Mouse (Mus musculus) limb, embryonic 10.5 days (tissue): ENCODE measurements around the gene Dnah8. TPM values are rescaled to one million over a fixed set of nuclear protein-coding genes. Genes with fewer than 3 reads are reported as not detected.
A peak's percentile ranks its signal among the peaks of the same experiment; 100 is the strongest.

Experiments used
- DNase-seq: peaks from one replicate; pipeline ENCODE4 v3.0.0-alpha.2; 2017; ENCODE audit warnings: low spot score
- H3K27ac ChIP-seq: fragments of 300-500 bp; sonication (generic); 2 replicates; pipeline ENCODE4 v1.5.1; 2016; ENCODE audit warnings: mild to moderate bottlenecking
- H3K27me3 ChIP-seq: fragments of 300-500 bp; sonication (generic); 2 replicates; pipeline ENCODE4 v1.6.1; 2016; ENCODE audit warnings: low read depth, mild to moderate bottlenecking; ENCODE audit not compliant: poor library complexity, severe bottlenecking
- H3K36me3 ChIP-seq: fragments of 300-500 bp; sonication (generic); 2 replicates; pipeline ENCODE4 v1.6.1; 2016; ENCODE audit warnings: mild to moderate bottlenecking, moderate library complexity
- H3K4me1 ChIP-seq: fragments of 300-500 bp; sonication (generic); 2 replicates; pipeline ENCODE4 v1.6.1; 2016
- H3K4me3 ChIP-seq: fragments of 300-500 bp; sonication (generic); 2 replicates; pipeline ENCODE4 v1.5.1; 2016; ENCODE audit warnings: mild to moderate bottlenecking, moderate library complexity
- H3K9me3 ChIP-seq: fragments of 300-500 bp; sonication (generic); replicated peaks from 2 replicates; pipeline ENCODE4 v1.6.1; 2016; ENCODE audit warnings: mild to moderate bottlenecking
- WGBS: fragments of 180-500 bp; shearing (Covaris S2); methylation state at CpG from one replicate; pipeline ENCODE4 v1.1.7; 2016; 5-methylcytosine and 5-hydroxymethylcytosine counted together
- polyA plus RNA-seq: library from polyadenylated mRNA; unstranded; fragments of >200 nt; fragmentation: Nextera tagmentation; extraction: Ambion mirVana; gene quantifications from 2 replicates; pipeline ENCODE4 v1.2.1, GENCODE M21; 2016

The Dnah8 gene
- polyA plus RNA-seq, 1 experiment from 2014 or later, result 0.51 TPM

GRCm38 (mm10) chr17:30858586-30859259 is 234.6 kb downstream of the Dnah8 start:
- 72% methylated on average over 11 of the region's 11 CpGs for WGBS
- no peak for DNase-seq
- no peaks in the 10 kb centered on the region for H3K9me3 ChIP-seq
- H3K27ac ChIP-seq, result no peak overlapping the region
- no peaks in the 10 kb centered on the region for H3K36me3 ChIP-seq
- H3K4me1 ChIP-seq, result peaks cover 23% of the 10 kb centered on the region
- no peak overlapping the region for H3K4me3 ChIP-seq
- no peaks in the 10 kb centered on the region for H3K27me3 ChIP-seq

GRCm38 (mm10) chr17:30859989-30860585 is 235.9 kb downstream of the Dnah8 start:
- WGBS, result 52% methylated on average over 10 of the region's 10 CpGs
- Histone ChIP-seq H3K9me3 (no peaks in the 10 kb centered on the region), H3K4me3 (no peak overlapping the region), H3K36me3 (no peaks in the 10 kb centered on the region), H3K27me3 (no peaks in the 10 kb centered on the region), H3K27ac (no peak overlapping the region), H3K4me1 (peaks cover 23% of the 10 kb centered on the region)
- no peak for DNase-seq

- peaks cover 23% of the 10 kb centered on the region for H3K4me1 ChIP-seq
- H3K27ac ChIP-seq, result peak overlapping the region; percentile 53; the same call in 1 of the 2 replicates
- no peaks in the 10 kb centered on the region for H3K9me3 ChIP-seq
- no peaks in the 10 kb centered on the region for H3K27me3 ChIP-seq
- no peak overlapping the region for H3K4me3 ChIP-seq
- WGBS, result 77% methylated on average over 7 of the region's 7 CpGs
- DNase-seq, result no peak
- H3K36me3 ChIP-seq, result no peaks in the 10 kb centered on the region
Measured at GRCm38 (mm10) chr17:30860606-30861005, 236.5 kb downstream of the Dnah8 start.

- Histone ChIP-seq H3K27ac (no peak overlapping the region), H3K27me3 (no peaks in the 10 kb centered on the region), H3K4me3 (no peak overlapping the region), H3K9me3 (no peaks in the 10 kb centered on the region), H3K4me1 (peaks cover 7% of the 10 kb centered on the region), H3K36me3 (no peaks in the 10 kb centered on the region)
- no peak for DNase-seq
- WGBS, result 81% methylated on average over 8 of the region's 8 CpGs
Measured at GRCm38 (mm10) chr17:30866281-30866680, 242.1 kb downstream of the Dnah8 start.

DNA sequence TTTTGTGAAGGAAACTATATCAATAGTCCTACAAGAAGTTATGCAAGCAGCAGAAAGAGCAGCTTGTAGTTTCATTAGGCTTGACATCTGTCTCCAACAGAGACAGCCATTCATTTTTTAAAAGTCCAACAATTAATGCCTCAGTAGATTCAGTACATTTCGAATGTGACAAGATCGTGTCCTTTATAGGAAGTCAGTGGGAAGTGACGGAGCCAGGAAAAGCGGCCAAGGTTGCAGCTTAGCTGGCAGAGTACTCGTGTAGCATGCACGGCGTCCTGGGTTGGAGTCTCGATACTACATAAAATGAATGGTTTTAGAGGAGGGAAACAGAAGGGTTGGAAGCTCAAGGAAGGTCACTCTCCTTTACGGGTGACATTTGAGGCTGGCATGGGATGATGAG is 242.8 kb downstream of the Dnah8 start:
- no peak overlapping the region for H3K4me3 ChIP-seq
- H3K27ac ChIP-seq, result no peak overlapping the region
- no peaks in the 10 kb centered on the region for H3K36me3 ChIP-seq
- no peak for DNase-seq
- no peaks in the 10 kb centered on the region for H3K9me3 ChIP-seq
- 90% methylated on average over 9 of the region's 9 CpGs for WGBS
- peaks cover 2% of the 10 kb centered on the region for H3K4me1 ChIP-seq
- no peaks in the 10 kb centered on the region for H3K27me3 ChIP-seq

DNA sequence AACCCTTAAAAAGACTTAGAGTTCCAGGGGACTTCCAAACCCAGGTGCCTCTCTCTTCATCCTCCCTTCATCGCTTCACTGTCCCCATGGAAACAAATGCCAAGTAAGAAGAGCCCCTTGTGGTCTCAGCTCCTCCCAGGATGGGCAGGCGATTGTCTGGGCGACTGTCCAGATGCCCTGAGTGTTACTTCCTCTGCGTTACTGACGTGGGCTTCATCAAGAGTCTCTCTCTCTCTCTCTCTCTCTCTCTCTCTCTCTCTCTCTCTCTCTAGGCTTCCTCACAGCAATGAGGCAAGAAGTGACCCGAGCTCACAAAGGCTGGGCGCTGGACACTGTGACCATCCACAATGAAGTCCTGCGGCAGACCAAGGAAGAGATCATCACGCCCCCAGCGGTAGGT is 246.9 kb downstream of the Dnah8 start:
- 42% methylated on average over 10 of the region's 10 CpGs for WGBS
- DNase-seq, result no peak
- no peak overlapping the region for H3K27ac ChIP-seq

DNA sequence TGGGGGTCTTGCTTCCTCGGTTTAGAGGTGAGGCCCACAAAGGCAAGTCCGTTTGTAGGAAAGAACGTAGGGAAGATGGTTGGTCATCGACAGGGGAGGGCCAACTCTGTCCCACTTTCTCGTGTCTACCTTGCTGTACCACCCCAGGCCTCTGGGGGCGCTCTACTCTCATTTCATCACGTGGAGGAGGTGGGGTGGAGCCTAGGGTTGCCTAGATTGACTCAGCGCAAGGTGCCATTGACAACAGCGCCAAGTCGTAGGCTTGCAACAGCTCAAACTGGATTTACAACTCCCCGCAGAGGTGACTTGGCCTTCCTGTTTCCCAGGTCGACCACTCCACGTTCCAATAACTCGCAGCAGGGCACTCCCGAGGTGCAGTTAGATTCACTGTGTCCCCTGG is 250.1 kb downstream of the Dnah8 start:
- Histone ChIP-seq H3K27ac (no peak overlapping the region), H3K4me3 (0 out of 2 replicates have a peak overlapping the region, but pooled peaks have one; percentile 4)
- WGBS, result 53% methylated on average over 15 of the region's 15 CpGs

More for the DNA sequence above, 246.9 kb downstream of the Dnah8 start:
- Histone ChIP-seq H3K27me3 (no peaks in the 10 kb centered on the region), H3K36me3 (no peaks in the 10 kb centered on the region), H3K4me1 (no peaks in the 10 kb centered on the region), H3K4me3 (no peak overlapping the region), H3K9me3 (no peaks in the 10 kb centered on the region)

GRCm38 (mm10) chr17:30877456-30877855 is 253.3 kb downstream of the Dnah8 start:
- Histone ChIP-seq H3K36me3 (no peaks in the 10 kb centered on the region), H3K4me3 (no peak overlapping the region), H3K4me1 (peaks cover 3% of the 10 kb centered on the region; the same call in 1 of the 2 replicates), H3K27me3 (peaks cover 8% of the 10 kb centered on the region; the same call in 1 of the 2 replicates), H3K9me3 (no peaks in the 10 kb centered on the region), H3K27ac (no peak overlapping the region)
- no peak for DNase-seq
- WGBS, result 78% methylated on average over 7 of the region's 7 CpGs

More for the DNA sequence above, 250.1 kb downstream of the Dnah8 start:
- Histone ChIP-seq H3K9me3 (no peaks in the 10 kb centered on the region), H3K36me3 (no peaks in the 10 kb centered on the region), H3K4me1 (no peaks in the 10 kb centered on the region), H3K27me3 (no peaks in the 10 kb centered on the region)
- no peak for DNase-seq

DNA sequence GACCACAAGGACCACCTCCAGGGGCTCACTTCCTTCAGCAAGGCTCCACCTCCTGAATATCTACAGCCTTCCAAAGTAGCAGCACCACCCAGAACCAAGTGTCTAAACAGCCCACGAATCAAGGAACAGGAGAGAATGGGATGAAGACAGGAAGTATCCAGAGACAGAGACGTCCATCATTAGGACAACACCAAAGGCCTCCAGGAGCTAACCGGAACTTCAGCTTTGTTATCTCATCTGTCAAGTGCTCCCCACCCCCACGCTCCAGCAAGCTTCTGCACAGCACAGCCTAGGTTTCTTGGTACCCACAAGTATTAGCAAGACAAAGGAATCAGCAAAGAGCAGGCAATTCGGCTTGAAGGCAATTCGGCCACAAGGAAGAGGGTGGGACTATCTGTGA is 254.5 kb downstream of the Dnah8 start:
- no peaks in the 10 kb centered on the region for H3K36me3 ChIP-seq
- no peak overlapping the region for H3K4me3 ChIP-seq
- peaks cover 5% of the 10 kb centered on the region; the same call in 1 of the 2 replicates for H3K4me1 ChIP-seq
- no peak for DNase-seq
- no peak overlapping the region for H3K27ac ChIP-seq
- H3K9me3 ChIP-seq, result no peaks in the 10 kb centered on the region
- peaks cover 15% of the 10 kb centered on the region for H3K27me3 ChIP-seq
- 50% methylated on average over 6 of the region's 6 CpGs for WGBS

DNA sequence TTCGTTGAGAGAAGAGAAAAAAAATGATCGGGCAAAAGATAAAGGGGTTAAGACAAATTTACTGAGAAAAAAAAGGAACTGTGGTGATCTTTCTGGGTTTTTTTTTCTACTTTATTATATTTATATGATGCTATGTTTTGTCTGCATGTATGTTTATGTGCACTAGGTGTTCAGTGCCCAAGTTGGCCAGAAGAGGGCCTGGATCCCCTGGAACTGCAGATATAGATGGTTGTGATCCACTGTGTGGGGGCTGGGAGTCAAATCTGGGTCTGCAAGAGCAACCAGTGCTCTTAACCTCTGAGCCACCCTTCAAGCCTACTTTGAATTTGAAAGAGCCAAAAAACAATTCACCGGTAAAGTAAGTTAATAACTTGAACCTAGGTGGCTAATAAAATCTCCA is 256.2 kb downstream of the Dnah8 start:
- H3K36me3 ChIP-seq, result no peaks in the 10 kb centered on the region
- peaks cover 15% of the 10 kb centered on the region for H3K27me3 ChIP-seq
- H3K9me3 ChIP-seq, result no peaks in the 10 kb centered on the region
- no peak for DNase-seq
- peaks cover 5% of the 10 kb centered on the region; the same call in 1 of the 2 replicates for H3K4me1 ChIP-seq
- WGBS, result 86% methylated on average over 3 of the region's 3 CpGs
- no peak overlapping the region for H3K27ac ChIP-seq
- H3K4me3 ChIP-seq, result no peak overlapping the region

- WGBS, result 57% methylated on average over 2 of the region's 2 CpGs
Measured at GRCm38 (mm10) chr17:30881001-30881400, 256.8 kb downstream of the Dnah8 start.

DNA sequence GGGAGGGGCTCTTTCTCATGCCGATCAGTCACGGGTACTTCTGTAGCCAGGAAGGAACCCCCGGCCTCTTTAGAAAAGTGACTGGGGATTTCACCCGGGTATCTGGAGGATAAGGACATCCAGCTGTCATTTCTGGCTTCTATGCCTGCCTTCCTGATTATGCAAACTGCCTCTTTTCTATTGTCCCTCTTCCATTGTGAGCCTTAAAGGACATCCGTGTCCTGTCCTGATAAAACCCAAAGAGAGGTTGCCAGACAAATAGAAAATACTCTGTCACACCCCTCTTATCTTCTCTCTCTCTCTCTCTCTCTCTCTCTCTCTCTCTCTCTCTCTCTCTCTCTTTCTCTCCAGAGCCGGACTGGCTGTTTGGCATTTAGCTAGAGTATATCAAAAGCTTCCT is 258.1 kb downstream of the Dnah8 start:
- peaks cover 5% of the 10 kb centered on the region; the same call in 1 of the 2 replicates for H3K4me1 ChIP-seq
- H3K27ac ChIP-seq, result no peak overlapping the region
- no peaks in the 10 kb centered on the region for H3K36me3 ChIP-seq
- WGBS, result 11% methylated on average over 6 of the region's 6 CpGs
- no peak overlapping the region for H3K4me3 ChIP-seq
- H3K27me3 ChIP-seq, result peaks cover 15% of the 10 kb centered on the region
- no peaks in the 10 kb centered on the region for H3K9me3 ChIP-seq
- no peak for DNase-seq

More at GRCm38 (mm10) chr17:30881001-30881400, 256.8 kb downstream of the Dnah8 start:
- Histone ChIP-seq H3K36me3 (no peaks in the 10 kb centered on the region), H3K27me3 (peaks cover 15% of the 10 kb centered on the region), H3K4me3 (no peak overlapping the region), H3K4me1 (peaks cover 5% of the 10 kb centered on the region; the same call in 1 of the 2 replicates), H3K9me3 (no peaks in the 10 kb centered on the region), H3K27ac (no peak overlapping the region)
- DNase-seq, result no peak

- Histone ChIP-seq H3K9me3 (no peaks in the 10 kb centered on the region), H3K4me1 (peaks cover 5% of the 10 kb centered on the region; the same call in 1 of the 2 replicates), H3K4me3 (no peak overlapping the region), H3K27me3 (peaks cover 15% of the 10 kb centered on the region), H3K27ac (no peak overlapping the region), H3K36me3 (no peaks in the 10 kb centered on the region)
- 79% methylated on average over 8 of the region's 8 CpGs for WGBS
- no peak for DNase-seq
Measured at GRCm38 (mm10) chr17:30883534-30883933, 259.4 kb downstream of the Dnah8 start.
